Mouse (Mus musculus) urinary bladder, postnatal 14 days (tissue): Measurements from ENCODE around the gene Mob1a.

Experiments
- DNase-seq: peaks from one replicate; pipeline ENCODE4 v3.0.0; 2021; ENCODE audit warnings: low spot score

Mob1a gene

GRCm38 (mm10) chr6:83325525-83326393 lies at the start of gene Mob1a, which contains the start of gene Mthfd2:
Gene Mob1a, plus strand, starts transcription at chr6:83326016.
Gene Mthfd2, minus strand, starts transcription at chr6:83325908.
- peak; percentile 95 for DNase-seq

DNA sequence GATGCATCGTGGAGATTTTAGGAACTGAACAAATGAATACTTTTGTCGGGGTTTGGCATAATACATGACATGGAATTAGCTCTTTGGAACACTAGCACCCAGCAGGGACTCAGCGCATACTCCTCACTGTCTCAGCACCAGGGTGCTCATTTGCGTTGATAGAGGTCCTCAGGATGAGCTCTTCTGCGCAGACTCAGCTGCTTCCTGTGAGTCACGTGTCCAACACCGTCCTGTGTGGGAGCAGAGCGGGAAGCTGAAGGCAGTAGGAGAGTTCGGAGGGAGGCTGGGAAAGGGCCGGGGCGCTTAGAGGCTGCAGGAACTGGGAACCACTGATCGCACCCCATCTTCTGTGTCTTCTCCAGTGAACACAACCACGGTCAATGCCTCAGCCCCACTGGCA lies 48.7 kb upstream of the Mob1a start:
- no peak for DNase-seq

GRCm38 (mm10) chr6:83278881-83279280 lies 46.9 kb upstream of the Mob1a start:
- no peak for DNase-seq

DNA sequence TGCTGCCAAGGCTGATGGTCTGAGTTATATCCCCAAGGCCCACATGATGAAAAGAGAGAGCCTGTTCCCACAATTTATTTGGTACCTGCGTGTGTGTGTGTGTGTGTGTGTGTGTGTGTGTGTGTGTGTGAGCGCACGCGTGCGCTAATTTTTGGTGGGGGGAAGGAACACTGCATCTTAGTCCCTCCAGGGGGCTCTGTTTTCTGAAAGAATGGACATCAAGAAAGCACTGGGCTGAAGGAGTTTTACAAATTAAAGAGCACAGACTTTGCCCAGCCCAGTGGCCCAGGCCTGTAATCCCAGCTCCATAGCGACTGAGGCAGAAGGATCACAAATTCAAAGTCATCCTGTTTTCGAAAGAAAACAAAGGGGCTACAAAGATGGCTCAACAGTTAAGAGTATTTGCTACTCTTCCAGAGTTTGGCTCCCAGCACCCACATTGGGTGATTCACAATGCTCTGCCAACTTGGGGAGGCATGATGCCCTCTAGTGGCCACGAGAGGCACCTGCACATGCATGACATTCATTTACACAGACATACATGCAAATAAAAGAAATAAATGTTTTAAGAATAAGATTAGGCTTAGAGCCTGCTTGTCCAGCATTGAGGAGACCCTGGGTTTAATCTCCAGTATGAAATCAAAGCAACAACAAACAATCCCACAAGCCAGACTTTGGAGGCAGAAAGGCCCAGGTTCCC lies 45.4 kb upstream of the Mob1a start:
- DNase-seq = no peak

DNA sequence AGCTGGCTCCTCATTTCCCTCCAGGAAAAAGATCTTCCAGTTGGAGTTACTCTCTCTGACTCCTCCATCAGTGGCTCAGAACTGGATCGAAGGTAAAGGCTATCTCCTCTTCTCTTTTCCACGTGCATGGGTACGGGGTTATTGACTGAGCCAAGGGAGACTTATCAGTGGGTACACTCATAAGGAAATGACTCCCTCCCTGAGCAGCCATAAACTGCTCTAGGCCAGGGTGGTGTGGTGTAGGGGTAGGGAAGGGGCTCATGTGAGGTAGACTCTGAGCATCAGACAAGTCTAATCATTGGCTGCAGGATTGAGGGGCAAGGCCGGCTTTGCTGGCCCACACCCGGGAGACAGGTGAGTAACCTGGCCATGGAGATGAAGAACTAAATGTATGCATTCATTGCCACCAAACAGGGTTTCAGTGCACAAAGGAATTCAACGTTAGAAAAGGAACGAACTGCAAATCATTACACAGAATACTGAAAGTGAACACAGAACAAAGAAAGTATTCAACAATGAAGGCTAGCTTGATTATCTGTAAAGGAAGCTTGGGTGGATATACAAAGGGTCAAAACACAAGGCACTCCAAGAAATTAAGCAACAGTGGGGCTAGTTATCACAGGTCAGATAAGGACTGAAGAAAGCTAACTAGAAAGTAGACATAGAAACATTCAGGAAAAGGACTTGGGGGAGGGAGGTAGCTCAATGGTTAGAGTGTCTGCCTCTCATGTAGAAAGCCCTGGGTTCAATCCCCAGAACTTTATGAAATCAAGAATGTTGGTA lies 25.2 kb upstream of the Mob1a start:
- no peak for DNase-seq

DNA sequence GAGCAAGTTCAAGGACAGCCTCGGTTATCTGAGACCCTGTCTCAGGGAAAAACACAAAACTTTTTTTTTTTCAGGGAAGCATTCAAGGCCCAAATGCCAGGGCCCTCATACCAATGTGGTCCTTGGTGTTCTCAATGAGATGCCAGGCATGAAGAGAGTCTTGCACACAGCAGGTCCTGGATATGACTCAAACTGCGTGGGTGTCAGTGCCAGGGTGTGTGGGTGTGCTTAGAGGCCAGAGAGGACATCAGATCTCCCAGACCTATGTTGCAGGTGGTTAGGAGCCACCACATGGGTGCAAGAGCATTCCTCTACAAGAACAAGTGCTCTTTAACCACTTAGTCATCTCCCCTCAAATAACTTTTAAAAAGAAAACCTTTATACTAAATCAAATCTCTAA lies 24.5 kb upstream of the Mob1a start:
- no peak for DNase-seq

GRCm38 (mm10) chr6:83302264-83302663 lies 23.6 kb upstream of the Mob1a start:
- DNase-seq = peak; percentile 18

- DNase-seq = no peak
Observed at GRCm38 (mm10) chr6:83309017-83309416, 16.8 kb upstream of the Mob1a start.

DNA sequence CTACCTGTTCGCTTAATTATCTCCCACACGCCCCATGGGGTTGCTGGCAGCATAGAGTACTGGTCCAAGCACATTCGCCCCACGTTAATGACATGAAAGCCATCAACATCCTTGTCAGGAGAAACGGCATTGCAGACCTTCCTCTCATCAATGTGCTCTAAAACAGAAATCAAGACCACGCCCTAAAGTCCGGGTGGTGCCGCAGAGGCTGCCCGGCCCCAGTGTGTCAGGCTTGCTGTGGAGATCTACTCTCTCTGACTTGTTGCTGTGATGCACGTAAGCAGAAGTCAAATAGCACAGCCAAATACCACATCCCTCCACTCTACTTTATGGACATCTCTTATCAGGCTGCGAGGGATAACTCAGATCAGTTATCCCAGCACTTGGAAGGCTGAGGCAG lies 14.6 kb upstream of the Mob1a start:
- DNase-seq = no peak

DNA sequence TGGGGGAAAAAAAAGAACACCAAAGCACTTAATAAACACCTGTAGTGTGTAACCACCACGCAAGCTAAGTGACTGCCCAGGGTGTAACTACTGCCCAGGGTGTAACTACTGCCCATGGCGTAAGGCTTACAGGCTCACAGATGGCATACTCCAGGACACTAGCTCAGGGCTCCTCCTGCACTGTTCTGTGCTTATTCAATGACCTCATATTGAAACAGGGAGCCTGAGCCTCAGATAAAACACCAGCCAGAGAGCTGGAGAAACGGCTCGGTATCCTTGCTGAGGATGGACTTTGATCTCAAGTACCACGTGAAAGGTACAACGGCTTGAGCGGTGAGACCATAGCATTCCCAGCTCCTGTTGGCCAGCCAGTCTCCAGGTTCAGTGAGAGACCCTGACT lies 13.8 kb upstream of the Mob1a start:
- no peak for DNase-seq

GRCm38 (mm10) chr6:83312514-83312913 lies 13.3 kb upstream of the Mob1a start:
- DNase-seq = no peak

DNA sequence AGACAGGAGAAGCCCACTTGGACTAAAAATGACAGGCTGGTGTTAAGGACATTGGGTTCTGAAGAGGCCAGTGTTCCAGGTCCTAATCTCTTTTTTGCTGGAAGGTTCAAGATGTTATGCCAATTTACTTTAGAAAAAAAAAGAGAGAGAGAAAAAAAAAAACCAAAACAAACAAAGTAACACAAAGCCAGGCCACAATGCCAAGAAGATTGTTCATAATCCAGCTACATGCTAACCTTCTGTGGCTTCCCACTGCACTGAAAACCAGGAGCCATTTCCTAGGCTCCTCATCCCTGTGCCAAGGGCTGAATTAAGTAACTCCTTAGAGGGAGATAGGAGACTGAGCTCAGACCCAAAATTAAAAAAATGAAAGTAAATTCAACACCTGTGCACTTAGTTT lies 10.5 kb upstream of the Mob1a start:
- DNase-seq = no peak

GRCm38 (mm10) chr6:83316022-83316421 lies 9.8 kb upstream of the Mob1a start:
- DNase-seq = peak; percentile 36

- peak; percentile 89 for DNase-seq
Observed at GRCm38 (mm10) chr6:83317108-83317741, 8.6 kb upstream of the Mob1a start.

DNA sequence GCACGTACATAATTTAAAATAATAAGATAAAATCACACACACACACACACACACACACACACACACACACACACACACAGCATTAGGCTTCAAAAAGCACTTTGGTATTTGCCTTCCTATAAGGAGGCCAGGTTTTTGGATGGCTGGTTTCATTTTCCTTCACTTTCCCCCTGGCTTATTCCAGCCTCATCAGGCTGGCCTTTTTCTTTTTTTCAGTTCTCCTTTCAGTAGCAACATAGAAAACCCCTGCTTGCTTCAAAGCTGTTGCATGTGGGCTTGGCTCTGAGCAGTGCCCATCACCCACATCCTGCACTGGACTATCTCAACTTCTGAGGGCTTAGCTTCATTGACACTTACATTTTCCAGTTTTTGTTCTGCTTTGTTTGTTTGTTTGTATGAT lies 3.9 kb upstream of the Mob1a start:
- DNase-seq = no peak

GRCm38 (mm10) chr6:83322794-83323193 lies 3.0 kb upstream of the Mob1a start:
- no peak for DNase-seq

DNA sequence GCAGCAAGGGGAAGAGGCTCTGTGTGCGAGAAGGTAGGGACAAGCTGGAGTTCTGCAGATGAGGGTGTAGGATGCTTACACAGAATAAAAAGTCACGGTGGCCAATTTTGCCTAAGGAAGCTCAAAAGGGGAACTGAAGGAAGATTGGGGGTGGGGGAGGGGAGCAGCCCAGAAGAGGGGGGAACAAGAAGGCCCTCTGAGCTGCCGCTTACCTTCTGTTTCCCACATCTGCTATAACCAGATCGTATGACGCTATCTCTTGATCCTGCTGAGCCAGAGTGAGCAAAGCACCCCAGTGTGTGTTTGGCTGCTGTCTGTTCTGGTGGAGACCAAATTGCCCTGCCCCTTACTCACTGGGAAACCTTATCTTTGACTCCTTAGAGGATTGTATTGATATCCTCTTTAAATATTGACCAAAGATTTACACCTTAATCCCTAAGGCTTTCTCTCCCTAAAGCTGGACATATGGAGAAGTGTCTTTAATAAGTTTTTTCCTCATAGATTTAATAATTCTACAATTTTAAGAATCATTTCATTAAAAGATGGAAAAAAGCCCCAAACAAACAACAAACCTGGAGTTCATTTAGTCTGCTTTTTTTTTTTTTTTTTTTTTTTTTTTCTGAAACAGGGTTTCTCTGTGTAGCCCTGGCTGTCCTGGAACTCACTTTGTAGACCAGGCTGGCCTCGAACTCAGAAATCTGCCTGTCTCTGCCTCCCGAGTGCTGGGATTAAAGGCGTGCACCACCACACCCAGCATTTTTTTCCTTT lies 2.0 kb upstream of the Mob1a start:
- no peak for DNase-seq

DNA sequence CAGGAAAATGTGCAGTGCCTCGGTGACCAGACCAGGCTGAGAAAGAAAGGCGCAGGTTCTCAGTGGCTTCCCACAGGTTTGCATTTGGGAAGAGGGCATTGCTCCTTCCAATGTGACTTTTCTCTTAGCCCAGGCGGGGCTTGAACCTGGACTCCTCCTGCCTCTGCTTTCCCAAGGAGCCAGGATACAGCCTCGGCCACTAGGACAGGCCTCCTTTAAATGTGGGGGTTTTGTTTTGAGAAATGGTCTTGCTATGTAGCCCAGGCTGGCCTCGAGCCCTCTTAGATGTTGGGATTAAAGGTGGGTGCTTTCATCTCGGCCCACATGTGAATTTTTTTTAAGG lies 549 bp downstream of the Mob1a start:
- no peak for DNase-seq

DNA sequence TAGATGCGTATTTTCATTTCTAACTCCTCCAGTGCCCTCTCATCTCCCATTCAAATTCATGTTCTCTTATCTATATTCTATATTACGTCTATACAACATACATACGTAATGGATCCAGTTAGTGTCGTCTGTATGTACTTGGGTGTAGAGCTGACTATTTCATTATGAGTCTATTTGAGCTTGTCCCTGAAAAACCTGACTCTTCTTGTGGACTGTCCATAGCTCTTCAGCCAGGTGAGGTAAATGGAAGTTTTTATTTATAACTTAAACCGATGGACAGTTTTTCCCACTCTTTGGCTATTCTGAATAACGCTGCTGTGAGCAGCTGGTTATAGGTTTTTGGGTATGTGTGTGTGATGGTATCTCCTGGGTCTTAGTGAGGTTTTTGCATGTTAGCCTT lies 945 bp downstream of the Mob1a start:
- DNase-seq = no peak

- no peak for DNase-seq
Observed at GRCm38 (mm10) chr6:83327591-83328190, 1.9 kb downstream of the Mob1a start.

DNA sequence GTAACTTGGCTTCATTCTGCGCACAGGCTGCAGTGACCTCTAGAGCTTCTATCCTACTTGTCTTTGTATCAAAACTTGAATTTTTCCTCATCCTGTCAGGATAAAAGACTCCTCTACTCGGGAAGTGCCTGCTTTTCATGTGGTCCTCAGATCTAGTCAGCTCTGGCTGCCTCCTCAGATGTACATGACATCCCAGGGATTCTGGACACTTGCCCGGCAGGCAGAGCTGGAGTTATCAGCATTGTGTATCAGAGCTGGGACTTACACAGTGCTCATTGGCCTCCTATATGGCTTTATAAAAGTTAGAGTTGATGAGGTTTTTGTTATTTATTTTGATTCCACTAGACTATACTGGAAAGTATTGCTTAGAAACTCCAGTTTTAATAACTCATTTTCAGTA lies 15.6 kb downstream of the Mob1a start:
- no peak for DNase-seq
